Mouse (Mus musculus) MEL (cell line): ENCODE data around the gene Snx29. TPM values are rescaled to one million over a fixed set of nuclear protein-coding genes. Genes with fewer than 3 reads are reported as not detected.

Experiments
- DNase-seq: peaks from one replicate; pipeline ENCODE4 v3.0.0; 2011; ENCODE audit warnings: low read depth, low spot score
- H3K27ac ChIP-seq: 2 replicates; pipeline ENCODE4 v1.5.1; 2012; ENCODE audit warnings: low read depth, mild to moderate bottlenecking, control low read depth, low read length, moderate library complexity; ENCODE audit not compliant: control insufficient read depth
- H3K27me3 ChIP-seq, 2 experiments: fragments of 150-350 bp in 1 of 2; sonication (generic) in 1 of 2; 2 replicates each; pipeline ENCODE4 v1.6.1; 2012; ENCODE audit warnings: low read length in 2 of 2, mild to moderate bottlenecking in 2 of 2, improper control_type of control experiment in 1 of 2, moderate library complexity in 1 of 2; ENCODE audit not compliant: insufficient read depth in 2 of 2, control insufficient read depth in 1 of 2
- H3K36me3 ChIP-seq, 2 experiments: 2 replicates each; pipeline ENCODE4 v1.6.1; 2012 to 2014; ENCODE audit warnings: low read length in 2 of 2, improper control_type of control experiment in 1 of 2, inconsistent platforms in 1 of 2, mild to moderate bottlenecking in 1 of 2; ENCODE audit not compliant: insufficient read depth in 2 of 2, control insufficient read depth in 1 of 2
- H3K4me1 ChIP-seq, 2 experiments: fragments of 150-350 bp in 1 of 2; sonication (generic) in 1 of 2; 2 replicates each; pipeline ENCODE4 v1.6.1; 2012; ENCODE audit warnings: low read length in 2 of 2, improper control_type of control experiment in 1 of 2, mild to moderate bottlenecking in 1 of 2; ENCODE audit not compliant: insufficient read depth in 2 of 2, control insufficient read depth in 1 of 2
- H3K4me3 ChIP-seq, 2 experiments: fragments of 150-350 bp in 1 of 2; sonication (generic) in 1 of 2; 2 replicates each; pipeline ENCODE4 v1.5.1; 2012; ENCODE audit warnings: low read depth in 2 of 2, low read length in 2 of 2, mild to moderate bottlenecking in 2 of 2, moderate library complexity in 2 of 2, control low read depth in 1 of 2, improper control_type of control experiment in 1 of 2; ENCODE audit not compliant: control insufficient read depth in 1 of 2, insufficient read depth in 1 of 2
- H3K79me2 ChIP-seq: 2 replicates; pipeline ENCODE4 v1.6.1; 2012; ENCODE audit warnings: mild to moderate bottlenecking, low read length, moderate library complexity; ENCODE audit not compliant: control insufficient read depth, poor library complexity, insufficient read depth
- H3K9ac ChIP-seq: 2 replicates; pipeline ENCODE4 v1.6.1; 2012; ENCODE audit warnings: low read depth, mild to moderate bottlenecking, control low read depth, low read length, moderate library complexity; ENCODE audit not compliant: control insufficient read depth, poor library complexity, severe bottlenecking
- H3K9me3 ChIP-seq: fragments of 150-350 bp; sonication (generic); replicated peaks from 2 replicates; pipeline ENCODE4 v1.6.1; 2012; ENCODE audit warnings: mild to moderate bottlenecking, low read length, improper control_type of control experiment, moderate library complexity; ENCODE audit not compliant: insufficient read depth
- BHLHE40 ChIP-seq: IDR thresholded peaks from 2 replicates; pipeline ENCODE4 v1.6.1; 2012; ENCODE audit warnings: low read depth, mild to moderate bottlenecking, inconsistent platforms, low read length, improper control_type of control experiment, borderline replicate concordance
- CHD2 ChIP-seq: IDR thresholded peaks from 2 replicates; pipeline ENCODE4 v1.6.1; 2011; ENCODE audit warnings: low read length, improper control_type of control experiment
- CTCF ChIP-seq, 3 experiments: IDR thresholded peaks in 2 of 3; conservative IDR thresholded peaks in 1 of 3; 2 replicates each; pipeline ENCODE4 v1.5.1; 2011 to 2012; ENCODE audit warnings: low read length in 3 of 3, low read depth in 2 of 3, mild to moderate bottlenecking in 2 of 3, improper control_type of control experiment in 1 of 3, inconsistent platforms in 1 of 3, mixed read lengths in 1 of 3, moderate library complexity in 1 of 3; ENCODE audit not compliant: control insufficient read depth in 1 of 3, insufficient read depth in 1 of 3, poor library complexity in 1 of 3, severe bottlenecking in 1 of 3
- E2F4 ChIP-seq: IDR thresholded peaks from 2 replicates; pipeline ENCODE4 v1.6.1; 2011; ENCODE audit warnings: low read depth, low read length, improper control_type of control experiment, borderline replicate concordance
- ELF1 ChIP-seq: IDR thresholded peaks from 2 replicates; pipeline ENCODE4 v1.6.1; 2014; ENCODE audit warnings: low read depth, mild to moderate bottlenecking, inconsistent platforms, low read length, improper control_type of control experiment, moderate library complexity
- EP300 ChIP-seq, 2 experiments: IDR thresholded peaks; 2 replicates each; pipeline ENCODE4 v1.6.1; 2011; ENCODE audit warnings: improper control_type of control experiment in 2 of 2, low read length in 2 of 2, low read depth in 1 of 2, mild to moderate bottlenecking in 1 of 2
- GATA1 ChIP-seq: IDR thresholded peaks from 2 replicates; pipeline ENCODE4 v1.6.1; 2011; ENCODE audit warnings: low read depth, low read length, improper control_type of control experiment
- KAT2A ChIP-seq: conservative IDR thresholded peaks from 2 replicates; pipeline ENCODE4 v1.6.1; 2012; ENCODE audit warnings: low read depth, low read length, improper control_type of control experiment, inconsistent platforms
- MYB ChIP-seq: IDR thresholded peaks from 2 replicates; pipeline ENCODE4 v1.6.1; 2011; ENCODE audit warnings: mild to moderate bottlenecking, low read depth, low read length, improper control_type of control experiment
- NELFE ChIP-seq: IDR thresholded peaks from 2 replicates; pipeline ENCODE4 v1.6.1; 2011; ENCODE audit warnings: low read depth, low read length, improper control_type of control experiment
- POLR2A ChIP-seq, 2 experiments: IDR thresholded peaks; 2 replicates each; pipeline ENCODE4 v1.6.1; 2011 to 2012; ENCODE audit warnings: low read length in 2 of 2, mild to moderate bottlenecking in 2 of 2, control low read depth in 1 of 2, improper control_type of control experiment in 1 of 2, low read depth in 1 of 2, moderate library complexity in 1 of 2; ENCODE audit not compliant: control insufficient read depth in 1 of 2, insufficient read depth in 1 of 2, poor library complexity in 1 of 2
- POLR2AphosphoS2 ChIP-seq: IDR thresholded peaks from 2 replicates; pipeline ENCODE4 v1.6.1; 2011; ENCODE audit warnings: low read length, improper control_type of control experiment
- RAD21 ChIP-seq: IDR thresholded peaks from 2 replicates; pipeline ENCODE4 v1.6.1; 2011; ENCODE audit warnings: mild to moderate bottlenecking, low read depth, low read length, improper control_type of control experiment
- RCOR1 ChIP-seq: IDR thresholded peaks from 2 replicates; pipeline ENCODE4 v1.6.1; 2012; ENCODE audit warnings: low read depth, mild to moderate bottlenecking, inconsistent platforms, low read length, improper control_type of control experiment
- SMC3 ChIP-seq: IDR thresholded peaks from 2 replicates; pipeline ENCODE4 v1.6.1; 2011; ENCODE audit warnings: low read depth, low read length, improper control_type of control experiment
- TAL1 ChIP-seq: IDR thresholded peaks from 2 replicates; pipeline ENCODE4 v1.6.1; 2012; ENCODE audit warnings: mild to moderate bottlenecking, inconsistent platforms, low read length, moderate library complexity, mixed read lengths
- TBP ChIP-seq: IDR thresholded peaks from 2 replicates; pipeline ENCODE4 v1.8.0; 2011; ENCODE audit warnings: low read depth, low read length, improper control_type of control experiment
- TCF12 ChIP-seq: IDR thresholded peaks from 2 replicates; pipeline ENCODE4 v1.6.1; 2014; ENCODE audit warnings: low read depth, mild to moderate bottlenecking, inconsistent platforms, low read length, improper control_type of control experiment, moderate library complexity
- USF1 ChIP-seq: IDR thresholded peaks from 2 replicates; pipeline ENCODE4 v1.6.1; 2014; ENCODE audit warnings: low read depth, mild to moderate bottlenecking, inconsistent platforms, low read length, improper control_type of control experiment, moderate library complexity
- ZC3H11A ChIP-seq: IDR thresholded peaks from 2 replicates; pipeline ENCODE4 v1.6.1; 2012; ENCODE audit warnings: low read depth, mild to moderate bottlenecking, inconsistent platforms, low read length, improper control_type of control experiment
- ZKSCAN1 ChIP-seq: IDR thresholded peaks from 2 replicates; pipeline ENCODE4 v1.6.1; 2012; ENCODE audit warnings: low read depth, mild to moderate bottlenecking, inconsistent platforms, low read length, improper control_type of control experiment, moderate library complexity
- ZNF384 ChIP-seq: IDR thresholded peaks from 2 replicates; pipeline ENCODE4 v1.6.1; 2012; ENCODE audit warnings: low read depth, mild to moderate bottlenecking, inconsistent platforms, low read length, improper control_type of control experiment
- polyA plus RNA-seq, 2 experiments: library from polyadenylated mRNA; stranded (reverse) in 1 of 2; unstranded in 1 of 2; fragments of >175 nt in 1 of 2; fragments of >200 nt in 1 of 2; gene quantifications; 2 replicates each; pipeline versions ENCODE4 v1.2.1 to v1.2.4; 2012; ENCODE audit warnings: low replicate concordance in 2 of 2, low read depth in 1 of 2; ENCODE audit not compliant: insufficient read length in 2 of 2, insufficient read depth in 1 of 2, missing spikeins in 1 of 2
- total RNA-seq: library from RNA; depleted of rRNA; stranded (reverse); fragments of 300-350 nt; gene quantifications from 2 replicates; pipeline ENCODE4 v1.2.3, GENCODE M21; 2012

Gene Snx29
- total and polyA plus RNA-seq, 3 experiments = 0.72 to 0.73 TPM; not detected in 1

DNA sequence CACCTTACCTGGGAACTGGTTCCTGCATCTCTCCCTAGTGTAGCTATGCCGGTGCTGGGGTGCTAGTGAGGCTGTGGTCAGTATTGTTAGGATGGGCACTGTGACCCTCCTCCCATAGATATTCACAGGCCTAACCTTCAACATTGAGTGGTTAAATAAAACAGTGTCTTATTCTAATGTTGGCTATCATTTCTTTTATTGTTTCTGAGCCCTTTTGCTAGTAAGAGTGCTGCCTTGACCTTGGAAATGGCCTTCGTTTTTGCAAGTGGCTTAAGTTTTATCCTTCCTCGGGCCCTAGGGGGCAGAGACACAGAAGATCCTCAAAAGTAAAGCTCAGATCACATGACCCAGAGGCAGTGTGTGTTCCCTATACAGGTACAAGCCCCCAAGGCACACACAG, 374.1 kb downstream of the Snx29 start:
- Histone ChIP-seq H3K36me3 (no peaks in the 10 kb centered on the region), H3K9me3 (no peaks in the 10 kb centered on the region), H3K4me1 (no peaks in the 10 kb centered on the region), H3K27ac (no peak overlapping the region), H3K9ac (no peak overlapping the region), H3K4me3 (no peak overlapping the region), H3K79me2 (no peaks in the 10 kb centered on the region), H3K27me3 (no peaks in the 10 kb centered on the region)
- TF ChIP-seq KAT2A (no peak), TBP (no peak), MYB (no peak), EP300 (IDR thresholded peaks at IDR 0.05; ENCODE audit: low read depth in 1 of 2, low read length in 2 of 2) (no peak), SMC3 (no peak), CHD2 (no peak), POLR2AphosphoS2 (no peak), E2F4 (no peak), POLR2A (IDR thresholded peaks at IDR 0.05; ENCODE audit: control insufficient read depth in 1 of 2, insufficient read depth in 1 of 2, low read depth in 1 of 2, low read length in 2 of 2, poor library complexity in 1 of 2) (no peak)
- no peak for DNase-seq

GRCm38 (mm10) chr16:11697710-11698357, 375.1 kb downstream of the Snx29 start:
- DNase-seq = no peak
- H3K4me1 ChIP-seq = no peaks in the 10 kb centered on the region
- no peaks in the 10 kb centered on the region for H3K79me2 ChIP-seq
- no peaks in the 10 kb centered on the region for H3K36me3 ChIP-seq
- no peaks in the 10 kb centered on the region for H3K9me3 ChIP-seq
- no peak overlapping the region for H3K9ac ChIP-seq
- H3K4me3 ChIP-seq = no peak overlapping the region
- H3K27me3 ChIP-seq = no peaks in the 10 kb centered on the region
- peak; percentile 23 for TF ChIP-seq RAD21
- no peak for TF ChIP-seq ELF1
- TF ChIP-seq TBP = no peak
- peak in 2 of 3 experiments; percentile 9 to 35; a peak in 3 of 6 replicates for TF ChIP-seq CTCF (IDR thresholded peaks at IDR 0.05 in 2 of 3, conservative IDR thresholded peaks at IDR 0.05 in 1 of 3; ENCODE audit: control insufficient read depth in 1 of 3, insufficient read depth in 1 of 3, low read depth in 2 of 3, low read length in 3 of 3, poor library complexity in 1 of 3, severe bottlenecking in 1 of 3)
- no peak overlapping the region for H3K27ac ChIP-seq

DNA sequence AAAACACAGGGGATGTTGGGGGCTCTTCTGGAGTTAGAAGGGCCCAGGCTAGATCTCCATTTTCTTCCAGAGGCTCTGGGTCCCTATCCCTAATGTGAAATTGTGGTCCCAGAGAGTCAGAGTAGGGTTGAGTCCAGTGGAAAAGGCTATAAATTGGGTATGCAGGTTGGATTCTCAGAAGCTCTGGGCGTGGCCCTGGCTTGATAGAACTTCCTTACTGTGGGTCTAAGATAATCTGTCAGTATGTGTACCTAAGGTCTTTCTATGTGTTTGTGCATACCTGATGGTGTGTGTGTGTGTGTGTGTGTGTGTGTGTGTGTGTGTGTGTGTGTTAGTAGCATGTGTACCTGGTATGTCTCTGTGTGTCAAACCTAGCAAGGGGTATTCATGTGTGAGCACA, 378.9 kb downstream of the Snx29 start:
- TF ChIP-seq ZKSCAN1 (no peak), ZNF384 (no peak), NELFE (no peak), TCF12 (no peak), GATA1 (no peak), SMC3 (no peak), ZC3H11A (no peak), BHLHE40 (no peak), RAD21 (no peak), USF1 (no peak), CHD2 (no peak), EP300 (IDR thresholded peaks at IDR 0.05; ENCODE audit: low read depth in 1 of 2, low read length in 2 of 2) (no peak), TAL1 (no peak), RCOR1 (no peak), POLR2AphosphoS2 (no peak), E2F4 (no peak)
- TF ChIP-seq, all 39 proteins: peak for 0

More for the DNA sequence above, 378.9 kb downstream of the Snx29 start:
- no peak overlapping the region for H3K9ac ChIP-seq
- DNase-seq = no peak
- no peaks in the 10 kb centered on the region for H3K4me1 ChIP-seq
- H3K27ac ChIP-seq = no peak overlapping the region
- H3K9me3 ChIP-seq = no peaks in the 10 kb centered on the region
- no peaks in the 10 kb centered on the region for H3K36me3 ChIP-seq
- H3K4me3 ChIP-seq = no peak overlapping the region
- no peaks in the 10 kb centered on the region for H3K27me3 ChIP-seq
- H3K79me2 ChIP-seq = no peaks in the 10 kb centered on the region
